Mouse (Mus musculus) lung, adult 2 months (tissue): ENCODE data around the gene Gstp1. TPM values are rescaled to one million over a fixed set of nuclear protein-coding genes. Genes with fewer than 3 reads are reported as not detected.
A peak's percentile ranks its signal among the peaks of the same experiment; 100 is the strongest.
"Not testable (repeated sequence)": the region's sequence is repeated elsewhere in the genome, so short reads cannot be mapped to it uniquely, and the experiment has no call there.

Experiments
- DNase-seq: peaks from one replicate; pipeline ENCODE4 v3.0.0; 2022
- H3K4me1 ChIP-seq: fragments of 200-500 bp; 2 replicates; pipeline ENCODE4 v1.6.1; 2011; ENCODE audit warnings: low read length; ENCODE audit not compliant: control insufficient read depth, insufficient read depth
- H3K4me3 ChIP-seq: fragments of 200-500 bp; replicated peaks from 2 replicates; pipeline ENCODE3; 2011; ENCODE audit warnings: low read depth, mild to moderate bottlenecking, control low read depth, low read length; ENCODE audit errors: extremely low read depth
- CTCF ChIP-seq: fragments of 200-500 bp; IDR thresholded peaks from 2 replicates; pipeline ENCODE4 v1.5.1; 2011; ENCODE audit warnings: mild to moderate bottlenecking, low read length, control low read depth; ENCODE audit not compliant: insufficient read depth
- POLR2A ChIP-seq: fragments of 200-500 bp; IDR thresholded peaks from 2 replicates; pipeline ENCODE4 v1.6.1; 2011; ENCODE audit warnings: low read depth, mild to moderate bottlenecking, control low read depth, low read length, borderline replicate concordance; ENCODE audit errors: extremely low read depth
- WGBS: fragments of 180-500 bp; shearing (Covaris S2); methylation state at CpG from one replicate; pipeline ENCODE4 v1.1.7; 2018; 5-methylcytosine and 5-hydroxymethylcytosine counted together
- polyA plus RNA-seq: library from polyadenylated mRNA; depleted of rRNA; stranded (reverse); fragments of >200 nt; gene quantifications from 2 replicates; pipeline ENCODE4 v1.2.3, GENCODE M21; 2012

The Gstp1 gene
- polyA plus RNA-seq, 1 experiment = 656 TPM

DNA sequence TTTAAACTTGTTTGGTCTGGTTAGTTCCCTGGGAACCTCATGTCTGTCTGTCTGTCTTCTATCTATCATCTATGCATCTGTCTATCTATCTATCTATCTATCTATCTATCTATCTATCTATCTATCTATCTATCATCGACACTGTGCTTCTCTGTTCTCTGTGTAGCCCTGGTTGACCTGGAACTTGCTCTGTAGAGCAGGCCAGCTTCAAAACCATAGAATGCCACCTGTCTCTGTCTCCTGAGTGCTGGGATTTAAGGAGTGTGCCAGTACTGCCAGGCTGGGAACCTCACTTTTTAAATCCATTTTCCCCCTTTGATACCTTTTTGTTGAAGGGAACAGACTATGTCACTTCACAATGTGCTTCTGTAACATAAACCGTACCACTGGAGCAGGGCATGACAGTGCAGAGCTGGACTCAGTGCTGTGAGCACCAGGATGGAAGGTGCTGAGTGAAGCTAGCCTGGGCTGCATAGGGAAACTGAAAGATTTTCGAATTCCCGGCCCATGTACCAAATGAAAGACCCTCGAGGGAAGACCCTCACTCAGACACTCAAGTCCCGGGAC is 23.2 kb upstream of the Gstp1 start:
- TF ChIP-seq POLR2A = no peak
- TF ChIP-seq CTCF = no peak
- Histone ChIP-seq H3K4me1 (peaks cover 4% of the 10 kb centered on the region; the same call in 1 of the 2 replicates), H3K4me3 (no peak overlapping the region)
- no peak for DNase-seq
- WGBS = 84% methylated on average over 6 of the region's 6 CpGs

DNA sequence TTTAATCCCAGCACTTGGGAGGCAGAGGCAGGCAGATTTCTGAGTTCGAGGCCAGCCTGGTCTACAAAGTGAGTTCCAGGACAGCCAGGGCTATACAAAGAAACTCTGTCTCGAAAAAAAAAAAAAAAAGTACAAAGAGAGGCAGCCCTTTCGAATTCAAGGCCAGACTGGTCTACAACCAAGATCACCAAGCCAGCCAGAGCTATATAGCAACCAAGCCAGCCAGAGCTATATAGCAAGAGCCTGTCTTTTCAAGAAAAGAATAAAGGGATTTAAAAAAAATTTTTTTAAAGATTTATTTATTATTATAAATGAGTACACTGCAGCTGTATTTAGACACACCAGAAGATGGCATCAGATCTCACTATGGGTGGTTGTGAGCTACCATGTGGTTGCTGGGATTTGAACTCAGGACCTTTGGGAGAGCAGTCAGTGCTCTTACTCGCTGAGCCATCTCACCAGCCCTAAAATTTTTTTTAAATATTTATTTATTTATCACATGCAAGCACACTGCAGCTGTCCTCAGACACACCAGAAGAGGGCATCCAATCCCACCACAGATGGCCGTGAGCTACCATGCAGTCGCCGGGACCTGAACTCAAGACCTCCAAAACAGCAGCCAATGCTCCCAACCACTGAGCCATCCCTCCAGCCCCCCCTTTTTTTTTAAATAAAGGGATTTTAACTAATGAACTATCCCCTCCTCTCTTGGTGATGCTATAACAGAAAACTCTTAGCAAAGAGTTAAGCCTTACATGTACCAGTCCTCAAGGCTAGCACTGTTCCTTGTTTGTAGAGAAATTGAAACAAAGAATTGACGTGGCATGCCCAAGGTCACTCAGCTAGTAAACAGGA is 22.5 kb upstream of the Gstp1 start:
- not testable (repeated sequence) for H3K4me3 ChIP-seq, H3K4me1 ChIP-seq, DNase-seq
- WGBS = 85% methylated on average over 8 of the region's 8 CpGs

DNA sequence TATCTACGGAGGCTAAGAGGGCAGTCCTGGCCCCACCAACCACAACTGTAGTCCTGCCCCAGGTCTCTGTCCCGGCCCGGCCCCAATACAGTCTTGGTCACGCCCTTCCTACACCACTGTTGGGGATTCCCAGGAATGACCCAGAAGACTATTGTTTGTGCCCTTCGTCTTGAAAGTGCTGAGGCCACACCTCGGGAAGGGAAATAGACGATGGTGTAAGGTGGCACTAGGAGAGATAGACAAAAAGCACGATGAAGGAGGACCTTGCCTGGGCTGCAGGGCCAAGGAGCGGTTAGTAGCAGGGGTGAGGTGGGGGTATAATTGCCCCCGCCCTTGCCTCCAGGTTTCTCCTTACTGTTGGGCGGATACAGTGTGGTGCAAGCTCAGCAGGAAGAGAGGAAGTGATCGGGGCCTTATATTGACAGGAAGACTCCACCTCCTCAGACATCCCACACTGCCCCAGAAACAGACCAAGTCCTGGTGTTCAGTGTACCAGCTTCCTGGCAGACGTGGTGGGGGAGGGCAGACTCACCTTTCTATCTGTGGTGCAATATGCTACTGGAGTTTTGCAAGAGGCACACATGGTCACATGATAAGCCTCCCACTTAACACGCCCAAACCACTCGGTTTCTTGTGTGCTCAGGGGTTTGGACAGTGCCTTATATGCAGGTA is 21.4 kb upstream of the Gstp1 start, which contains the start of gene Gstp3:
Gene Gstp3, minus strand, starts transcription at position 501 of the 672 bp plus-strand sequence.
- WGBS = 54% methylated on average over 15 of the region's 15 CpGs
- TF ChIP-seq POLR2A (0 out of 2 replicates have a peak, but pooled peaks have one; percentile 15), CTCF (no peak)
- H3K4me3 ChIP-seq = no peak within 1 kb of the TSS

DNA sequence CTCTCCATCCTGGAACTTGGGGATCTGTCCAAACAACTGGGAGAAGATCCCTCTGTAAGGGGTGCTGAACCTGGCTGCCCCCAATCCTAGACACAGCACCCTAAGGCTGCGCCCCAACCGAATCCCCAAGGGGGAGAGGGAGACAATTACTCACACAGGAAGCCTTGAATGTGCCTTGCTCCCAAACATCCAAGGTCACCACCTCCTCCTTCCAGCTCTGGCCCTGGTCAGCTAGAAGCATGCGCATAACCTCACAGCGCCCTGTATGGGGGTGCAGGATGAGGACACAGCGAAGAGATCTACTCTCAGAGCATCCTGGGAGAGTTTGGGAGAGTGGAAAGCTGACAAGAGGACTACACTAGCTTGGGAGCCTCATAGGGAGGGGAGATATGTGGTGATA is 20.8 kb upstream of the Gstp1 start:
- DNase-seq = no peak
- 82% methylated on average over 5 of the region's 5 CpGs for WGBS
- Histone ChIP-seq H3K4me1 (peaks cover 4% of the 10 kb centered on the region; the same call in 1 of the 2 replicates), H3K4me3 (no peak overlapping the region)
- TF ChIP-seq CTCF (no peak), POLR2A (no peak)

More for the DNA sequence above, 21.4 kb upstream of the Gstp1 start, which contains the start of gene Gstp3:
- H3K4me1 ChIP-seq = peaks cover 4% of the 10 kb centered on the region; the same call in 1 of the 2 replicates
- DNase-seq = no peak

DNA sequence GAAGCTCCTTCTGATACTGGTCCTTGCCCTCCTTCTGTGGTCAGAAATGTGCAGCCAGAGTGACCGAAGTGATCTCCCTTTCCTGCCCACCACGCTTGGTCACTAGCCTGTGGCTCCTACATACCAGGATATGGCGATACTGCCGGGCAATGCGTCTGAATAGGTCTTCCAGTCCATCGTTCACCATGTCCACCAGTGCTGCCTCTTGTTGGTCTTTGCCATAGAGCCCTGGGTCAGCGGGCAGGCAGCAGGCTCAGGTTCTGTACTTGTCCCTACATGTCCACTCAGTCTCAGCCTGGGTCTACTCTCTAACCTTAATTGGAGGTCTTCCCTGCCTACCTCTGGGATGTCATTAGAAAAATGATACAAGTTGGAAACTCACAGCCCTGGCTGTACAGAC is 20.2 kb upstream of the Gstp1 start:
- Histone ChIP-seq H3K4me3 (no peak overlapping the region), H3K4me1 (peaks cover 4% of the 10 kb centered on the region; the same call in 1 of the 2 replicates)
- TF ChIP-seq POLR2A (no peak), CTCF (no peak)
- 96% methylated on average over 7 of the region's 7 CpGs for WGBS
- DNase-seq = no peak

DNA sequence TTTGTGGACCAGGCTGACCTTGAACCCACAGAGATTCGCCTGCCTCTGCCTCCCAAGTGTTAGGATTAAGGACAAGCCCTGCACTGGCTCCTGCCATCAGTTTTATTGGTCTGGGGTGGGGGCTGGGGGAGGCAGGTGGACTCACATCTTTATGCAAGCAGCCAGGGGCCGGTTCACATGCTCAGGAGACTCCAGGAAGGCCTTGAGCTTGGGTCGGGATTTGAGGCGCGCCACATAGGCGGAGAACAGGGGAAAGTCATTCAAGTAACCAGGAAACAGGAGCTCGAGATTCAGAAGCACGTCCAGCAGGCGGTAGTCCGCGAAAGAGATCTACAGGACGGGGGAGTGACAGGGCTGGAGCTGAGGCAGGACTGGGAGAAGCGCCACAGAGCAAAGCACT is 19.6 kb upstream of the Gstp1 start:
- Histone ChIP-seq H3K4me1 (peaks cover 4% of the 10 kb centered on the region; the same call in 1 of the 2 replicates), H3K4me3 (no peak overlapping the region)
- no peak for DNase-seq
- 91% methylated on average over 13 of the region's 13 CpGs for WGBS
- TF ChIP-seq POLR2A = no peak
- no peak for TF ChIP-seq CTCF

DNA sequence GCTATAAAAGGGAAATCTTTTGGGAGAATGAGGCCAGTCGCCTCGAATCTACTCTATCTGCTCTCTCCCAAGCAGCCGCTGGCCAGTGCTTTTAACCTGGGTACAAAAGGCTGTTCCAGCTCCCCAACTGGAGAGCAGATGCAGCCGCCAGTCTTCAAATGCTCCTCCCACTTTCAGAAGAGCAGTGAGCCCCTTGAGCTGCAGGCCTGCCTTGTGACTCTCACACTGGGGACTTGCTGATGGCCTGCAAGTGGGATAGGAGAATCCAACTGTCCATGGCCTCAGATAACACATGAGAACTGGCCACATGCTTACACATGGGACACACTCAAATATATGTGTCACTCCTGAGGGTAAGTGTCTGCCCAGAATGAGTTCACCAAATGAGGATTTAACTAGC is 18.9 kb upstream of the Gstp1 start:
- Histone ChIP-seq H3K4me1 (peaks cover 4% of the 10 kb centered on the region; the same call in 1 of the 2 replicates), H3K4me3 (no peak overlapping the region)
- WGBS = 66% methylated on average over 4 of the region's 4 CpGs
- TF ChIP-seq CTCF (no peak), POLR2A (no peak)
- DNase-seq = no peak

DNA sequence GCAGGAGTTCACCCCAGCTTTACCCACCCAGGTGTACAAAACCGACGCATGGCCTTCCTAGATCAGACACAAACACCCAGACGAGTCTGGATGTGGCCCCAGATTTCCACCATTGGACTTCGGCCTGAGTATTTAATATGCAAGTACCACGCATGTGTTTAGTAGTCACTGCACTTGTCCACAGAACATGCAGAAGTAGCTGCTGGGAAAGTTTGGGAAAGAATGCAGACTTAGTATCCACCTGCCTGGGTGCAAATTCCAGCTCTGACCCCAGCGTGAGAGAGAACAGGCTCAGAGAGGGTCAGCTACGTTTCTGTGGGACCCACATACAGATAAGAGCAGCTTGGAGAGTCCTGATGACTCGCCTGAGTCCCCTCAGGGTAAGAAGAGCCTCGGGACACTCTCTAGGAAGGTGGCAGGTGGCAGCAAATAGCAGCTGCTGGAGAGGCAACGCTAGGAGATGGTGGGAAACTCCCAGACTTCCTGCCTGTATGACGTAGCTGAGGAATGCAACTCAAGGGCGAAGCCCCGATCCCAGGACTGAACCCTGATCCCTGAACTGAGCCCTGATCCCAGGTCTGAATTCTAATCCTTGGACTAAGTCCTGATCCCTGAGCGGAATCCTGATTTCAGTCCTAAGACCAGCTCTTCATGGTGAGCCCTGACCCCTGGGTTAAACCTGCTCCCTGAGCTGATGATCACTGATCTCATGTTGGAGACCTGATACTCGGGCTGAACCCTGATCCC is 18.3 kb upstream of the Gstp1 start:
- 54% methylated on average over 15 of the region's 15 CpGs for WGBS
- H3K4me3 ChIP-seq = no peak overlapping the region
- DNase-seq = no peak
- peaks cover 4% of the 10 kb centered on the region; the same call in 1 of the 2 replicates for H3K4me1 ChIP-seq
- no peak for TF ChIP-seq CTCF
- TF ChIP-seq POLR2A = no peak

DNA sequence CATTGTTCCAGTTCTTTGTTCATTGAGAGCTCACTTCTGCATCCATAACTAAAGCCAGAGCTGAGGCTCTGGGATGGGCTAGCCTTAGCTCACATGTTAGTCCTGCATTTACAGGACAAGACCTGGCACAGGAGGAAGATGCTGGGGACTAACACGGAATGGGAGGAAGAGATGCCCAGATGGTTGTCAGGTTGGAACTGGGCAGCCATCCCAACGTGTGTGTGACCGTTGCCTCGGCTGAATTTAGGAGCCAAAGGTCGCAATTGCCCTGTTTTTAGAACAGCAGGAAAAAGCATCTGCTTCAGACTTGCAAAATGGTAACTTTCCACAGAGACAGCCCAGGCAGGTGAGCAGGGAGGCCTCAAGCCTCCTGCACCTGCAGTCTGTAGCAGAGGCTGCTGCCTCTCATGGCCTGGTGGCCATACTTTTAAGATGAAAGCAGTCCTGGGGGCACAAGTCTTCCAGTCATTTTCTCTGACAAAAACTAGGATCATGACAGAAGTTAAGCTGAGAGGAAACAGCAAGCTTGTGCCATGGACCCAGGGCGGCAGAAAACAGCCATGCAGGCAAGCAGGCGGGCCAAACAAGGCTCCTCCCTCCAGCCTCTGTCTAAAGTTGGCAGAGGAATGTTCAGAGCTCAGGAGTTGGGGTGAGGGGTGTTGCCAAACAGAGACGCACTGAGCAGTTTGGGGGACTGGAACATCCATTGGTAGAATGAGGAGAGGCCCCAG is 17.6 kb upstream of the Gstp1 start:
- TF ChIP-seq POLR2A (no peak), CTCF (no peak)
- H3K4me1 ChIP-seq = peaks cover 4% of the 10 kb centered on the region; the same call in 1 of the 2 replicates
- WGBS = 72% methylated on average over 8 of the region's 8 CpGs
- no peak for DNase-seq
- H3K4me3 ChIP-seq = no peak overlapping the region
